Mouse (Mus musculus) layer of hippocampus, adult 9-10 months (tissue): ENCODE measurements around the gene Slc22a21.
"Not testable (repeated sequence)": the region's sequence is repeated elsewhere in the genome, so short reads cannot be mapped to it uniquely, and the experiment has no call there.

Source experiments
- DNase-seq: peaks from one replicate; pipeline ENCODE4 v3.0.0; 2022; ENCODE audit warnings: low spot score

Gene Slc22a21

DNA sequence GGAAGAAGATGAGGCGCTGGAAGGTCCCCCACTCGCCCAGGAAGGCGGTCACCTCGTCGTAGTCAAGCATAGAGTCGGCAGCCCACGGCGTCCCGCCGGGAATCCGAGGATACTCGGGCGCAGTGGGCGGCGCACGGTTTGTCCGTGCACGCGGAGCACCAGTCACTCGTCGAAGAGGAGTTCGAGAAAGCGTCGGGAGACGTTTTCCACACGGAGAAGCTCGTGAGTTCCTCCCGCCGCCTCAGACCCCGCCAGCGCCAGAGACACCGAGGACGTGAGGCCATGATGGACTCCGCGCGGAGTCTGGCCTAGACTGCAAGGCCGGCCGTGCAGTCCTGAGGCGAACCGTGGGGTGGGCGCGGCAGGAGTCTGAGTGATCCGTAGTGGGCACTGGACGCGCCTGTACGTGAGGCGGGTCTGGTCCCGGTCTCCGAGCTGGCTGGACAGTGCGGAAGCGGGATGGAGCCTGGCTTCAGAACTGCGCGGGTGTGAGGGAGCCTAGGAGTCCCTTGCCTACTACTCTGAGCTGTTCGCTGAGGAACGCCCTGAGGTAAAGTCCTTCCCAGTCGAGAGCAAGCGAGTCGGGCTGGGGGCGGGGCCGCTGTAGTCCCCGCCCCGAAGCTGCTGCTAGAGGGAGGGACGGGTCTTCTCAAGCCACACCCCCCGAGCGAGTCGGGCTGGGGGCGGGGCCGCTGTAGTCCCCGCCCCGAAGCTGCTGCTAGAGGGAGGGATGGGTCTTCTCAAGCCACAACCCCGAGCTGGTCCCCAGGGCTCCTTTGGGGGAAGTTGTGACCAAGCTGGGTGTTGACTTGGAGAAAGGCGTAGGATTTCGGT lies at the start of gene Slc22a21:
Gene Slc22a21 (minus strand): TSS at position 545 of the 834 bp plus-strand sequence.
- no peak for DNase-seq

DNA sequence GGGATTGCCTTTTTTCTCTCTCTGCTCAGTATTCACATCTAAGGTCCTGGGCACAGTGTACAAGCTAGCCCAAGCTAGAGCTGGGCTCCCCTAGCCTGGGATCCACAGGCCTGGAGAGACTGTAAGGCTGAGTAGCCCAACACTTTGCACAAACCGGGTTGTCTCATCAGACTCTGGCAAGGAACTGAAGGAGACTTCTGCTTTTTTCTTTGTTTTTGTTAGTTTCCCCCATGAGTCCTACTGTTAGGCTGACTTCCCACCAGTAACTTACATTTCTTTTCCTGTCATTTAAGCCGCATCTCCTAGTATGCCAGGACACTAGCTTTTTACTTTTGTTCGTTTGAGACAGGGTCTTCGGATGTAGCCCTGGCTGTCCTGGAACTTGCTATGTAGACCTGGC lies 48.9 kb upstream of the Slc22a21 start:
- DNase-seq, result no peak

DNA sequence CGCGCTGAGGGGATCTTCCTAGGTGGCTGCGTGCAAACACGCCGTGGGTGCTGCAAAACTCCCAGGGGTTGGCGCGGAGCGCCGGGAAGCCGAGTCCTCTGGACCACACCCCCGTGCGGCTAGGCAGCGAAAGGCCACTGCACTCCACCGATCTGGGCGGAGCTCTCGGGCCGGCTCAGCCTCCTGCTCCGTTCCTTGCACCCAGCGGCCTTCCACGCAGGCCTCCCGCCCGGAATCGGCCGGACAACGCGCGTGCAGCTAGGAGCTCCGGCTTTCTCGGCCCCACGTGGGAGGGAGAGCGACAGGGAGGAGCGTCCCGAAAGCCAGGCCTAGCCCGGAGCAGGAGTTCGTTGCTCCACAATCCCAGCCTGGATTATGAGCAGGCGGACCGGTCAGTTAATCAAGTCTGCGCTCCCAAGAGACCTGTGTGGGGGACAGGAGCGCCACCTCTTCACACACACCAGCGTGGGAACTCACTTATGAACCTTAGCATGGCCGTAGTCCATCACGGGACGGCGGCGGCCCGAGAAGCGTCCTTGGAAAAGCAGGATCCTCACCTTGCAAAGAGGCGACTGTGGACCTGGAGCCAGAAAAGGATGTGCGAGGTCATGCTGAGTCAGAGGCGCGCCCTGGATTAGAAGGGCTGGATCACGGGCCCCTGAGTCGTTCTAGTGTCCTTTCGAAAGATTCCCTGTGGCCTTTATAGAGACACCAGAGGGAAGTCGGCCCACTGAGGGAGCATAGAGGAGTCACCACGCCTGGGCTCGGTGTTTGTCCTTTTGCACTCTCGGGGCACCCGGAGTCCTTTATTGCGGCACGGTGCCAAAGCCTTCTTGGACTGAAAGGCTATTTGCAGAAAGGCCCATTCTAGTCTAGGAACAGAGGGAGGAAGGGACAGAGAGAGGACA lies 48.2 kb upstream of the Slc22a21 start, which contains the start of gene Slc22a4:
Gene Slc22a4 (minus strand): TSS at position 47 of the 908 bp plus-strand sequence.
- DNase-seq, result no peak

DNA sequence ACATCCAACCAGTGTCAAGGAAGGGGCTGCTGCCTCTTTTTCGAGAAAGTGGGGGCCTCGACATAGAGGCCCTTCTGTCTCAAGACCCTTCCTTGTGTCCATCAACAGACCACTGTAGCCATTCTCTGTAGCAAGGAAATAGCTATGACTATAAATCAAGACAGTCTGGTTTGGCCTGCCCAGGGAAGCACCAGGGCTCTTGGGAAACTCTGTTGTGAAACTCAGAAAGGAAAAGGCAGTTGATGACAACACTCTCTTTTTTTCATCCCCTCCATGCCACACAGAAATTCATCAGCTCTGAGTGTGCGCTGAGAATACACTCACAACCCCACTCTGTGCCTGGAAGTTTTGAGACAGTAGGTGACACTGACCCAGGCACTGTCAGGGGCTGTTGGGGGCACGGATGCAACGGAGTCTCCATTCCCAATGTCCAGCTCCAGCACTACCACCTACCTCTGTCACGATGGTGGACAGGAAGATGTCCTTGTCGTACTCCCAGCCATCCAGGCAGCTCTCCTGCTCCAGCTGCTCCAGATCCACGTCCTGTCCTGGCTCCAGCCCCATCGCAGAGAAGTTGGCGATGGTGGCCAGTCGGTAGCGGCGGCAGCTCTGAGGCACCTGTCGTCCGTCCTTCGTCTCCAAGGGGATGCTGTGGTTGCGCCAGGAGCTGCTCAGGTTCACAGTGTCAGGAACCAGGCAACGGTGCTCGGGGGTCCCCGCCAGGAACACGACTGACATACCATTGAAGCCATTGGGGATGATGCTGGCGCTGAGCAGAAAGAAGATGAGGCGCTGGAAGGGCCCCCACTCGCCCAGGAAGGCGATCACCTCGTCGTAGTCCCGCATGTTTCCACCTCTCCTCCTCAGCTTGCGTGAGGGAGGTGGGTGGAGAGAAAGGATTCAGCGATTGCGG lies 47.3 kb upstream of the Slc22a21 start:
- no peak for DNase-seq

DNA sequence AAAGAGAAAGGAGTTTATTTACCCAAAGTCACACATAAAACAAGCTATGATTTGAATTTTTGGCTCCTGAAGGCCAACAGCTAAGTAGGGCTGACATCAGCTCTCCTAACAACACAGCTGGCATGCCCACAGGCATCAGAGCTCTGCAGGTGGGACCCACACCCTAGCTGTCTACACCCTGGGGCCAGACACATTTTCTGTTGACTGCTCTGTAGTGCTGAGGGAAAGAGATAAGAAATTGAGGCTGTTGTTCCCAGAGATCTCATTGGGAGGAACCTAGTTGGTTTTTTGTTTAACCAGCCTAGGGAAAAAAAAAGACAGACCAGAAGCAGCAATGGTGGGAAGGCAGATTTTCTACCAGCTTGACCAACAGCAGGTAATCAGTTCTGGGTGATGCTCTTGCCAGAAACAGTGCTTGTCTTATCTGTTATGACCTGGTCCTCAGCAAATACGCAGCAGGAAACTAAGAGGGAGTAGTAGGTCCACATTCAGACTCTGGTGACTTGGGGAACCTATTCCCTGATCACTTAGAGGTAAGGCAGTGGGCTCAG lies 46.4 kb upstream of the Slc22a21 start:
- no peak for DNase-seq

DNA sequence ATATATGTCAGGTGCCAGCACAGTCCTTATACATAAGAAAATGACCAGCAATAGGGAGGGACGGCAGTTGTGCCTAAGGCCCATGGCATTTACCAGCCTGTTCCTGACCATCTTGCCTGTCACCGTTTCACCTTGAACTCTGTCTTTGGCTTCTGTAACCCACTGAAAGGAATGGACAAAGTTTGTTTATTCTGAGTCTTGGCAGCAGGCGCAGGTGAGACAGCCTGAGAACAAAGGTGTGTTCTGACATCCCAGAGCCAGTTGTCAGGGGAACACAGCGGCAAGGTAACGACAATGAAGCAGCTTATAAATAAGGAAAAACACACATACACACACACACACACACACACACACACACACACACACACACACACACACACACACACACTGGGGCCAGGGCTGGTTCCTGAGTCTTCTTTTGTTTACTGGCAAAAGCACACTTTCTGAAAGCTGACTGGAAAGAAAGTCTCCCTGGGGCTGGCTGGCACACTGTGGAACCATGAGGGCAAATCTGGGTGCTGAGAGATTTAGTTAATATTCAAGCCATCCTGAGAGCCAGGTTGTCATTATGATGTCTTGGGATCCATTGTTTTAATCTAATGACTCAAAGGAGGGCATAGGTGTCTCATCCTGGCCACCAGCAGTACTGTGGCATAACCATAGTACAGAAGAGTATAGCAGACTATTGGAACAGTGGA lies 41.4 kb upstream of the Slc22a21 start:
- no peak for DNase-seq

DNA sequence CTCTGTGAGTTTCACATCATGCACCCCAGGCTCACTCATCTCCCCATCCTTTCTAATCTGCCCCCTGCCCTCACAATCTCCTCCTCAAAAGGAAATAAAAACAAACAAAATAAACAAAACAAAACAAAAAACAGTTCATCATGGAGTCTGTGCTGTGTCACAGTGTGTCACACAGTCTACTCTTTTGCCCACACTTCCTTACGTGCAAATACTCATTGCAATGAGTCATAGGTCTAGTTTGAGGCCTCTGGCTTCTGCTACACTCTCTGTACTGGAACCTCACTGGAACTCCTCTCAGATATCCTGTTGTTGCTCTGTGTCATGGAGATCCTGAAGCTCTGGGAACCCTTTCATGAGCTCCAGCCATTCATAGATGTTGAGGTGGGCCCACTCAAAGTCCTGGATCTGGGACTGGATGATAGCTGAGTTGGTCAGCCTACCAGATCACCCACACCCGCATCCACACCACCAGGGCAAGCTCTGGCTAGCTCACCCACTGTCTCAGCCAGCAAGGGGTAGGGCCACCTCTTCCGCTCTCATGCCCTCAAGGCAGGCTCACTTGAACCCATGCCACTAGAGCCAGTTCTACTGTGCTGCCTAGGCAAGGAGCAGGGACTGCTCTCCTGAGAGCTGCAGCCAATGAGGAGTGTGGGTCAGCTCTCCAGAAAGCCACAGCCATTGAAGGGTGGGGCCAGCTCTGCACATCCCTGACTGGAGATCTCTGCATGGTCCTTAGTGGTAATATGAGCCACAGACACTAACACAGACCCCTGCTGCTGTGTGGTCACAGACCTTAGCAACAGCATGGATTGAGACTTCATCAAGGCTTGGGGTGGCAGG lies 39.0 kb upstream of the Slc22a21 start:
- DNase-seq, result no peak

DNA sequence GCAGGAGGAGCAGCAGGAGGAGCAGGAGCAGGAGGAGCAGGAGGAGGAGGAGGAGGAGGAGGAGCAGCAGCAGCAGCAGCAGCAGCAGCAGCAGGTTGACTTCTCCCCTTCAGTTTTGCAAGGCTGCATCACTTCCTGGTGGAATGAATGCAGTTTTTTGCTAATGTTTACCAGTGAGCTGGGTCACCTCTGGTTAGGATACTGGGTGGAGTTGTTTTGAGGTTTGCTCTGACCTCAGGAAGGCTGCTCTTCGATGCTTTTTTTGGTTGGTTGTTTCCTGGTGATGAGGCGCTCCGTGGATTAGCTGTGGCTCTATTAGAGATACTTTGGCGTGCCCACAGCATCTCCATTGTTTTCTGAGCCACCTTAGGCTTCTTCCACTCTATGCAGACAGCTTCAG lies 37.5 kb upstream of the Slc22a21 start:
- no peak for DNase-seq

DNA sequence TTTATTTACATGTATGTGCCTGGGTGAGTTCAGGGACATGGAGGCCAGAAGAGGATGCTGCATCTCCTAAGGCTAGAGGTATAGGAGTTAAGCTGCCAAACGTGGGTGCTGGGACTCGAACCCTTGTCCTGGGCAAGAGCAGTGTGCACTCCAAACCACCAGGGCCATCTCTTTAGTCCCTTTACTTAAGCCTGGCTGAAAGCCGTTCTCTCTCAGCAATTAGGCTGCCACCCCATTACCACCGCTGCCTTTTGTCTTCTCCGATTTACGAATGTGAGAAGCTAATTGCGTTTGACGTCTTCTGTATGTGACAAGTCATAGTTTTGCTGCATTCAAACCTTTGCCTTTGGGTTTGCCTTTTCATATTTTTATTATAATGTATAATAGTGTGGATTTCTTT lies 35.9 kb upstream of the Slc22a21 start:
- no peak for DNase-seq

DNA sequence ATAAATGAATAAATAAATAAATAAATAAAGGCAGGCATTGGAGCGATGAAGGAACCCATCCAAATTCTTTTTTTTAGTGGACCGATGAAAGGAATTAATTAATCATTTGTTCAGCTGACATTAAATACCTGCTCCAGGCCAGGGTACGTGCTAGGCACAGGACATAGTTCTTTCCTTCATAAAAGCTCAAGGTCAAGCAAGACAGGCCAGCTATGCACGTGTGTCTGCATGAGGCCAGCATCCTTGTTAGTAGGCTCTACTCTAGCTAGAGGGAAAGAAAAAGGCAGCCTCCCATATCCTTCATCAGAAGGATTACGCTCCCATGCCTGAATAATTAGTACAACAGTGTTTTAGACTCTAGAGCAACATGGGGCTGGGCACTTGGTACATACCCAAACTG lies 32.8 kb upstream of the Slc22a21 start:
- no peak for DNase-seq

DNA sequence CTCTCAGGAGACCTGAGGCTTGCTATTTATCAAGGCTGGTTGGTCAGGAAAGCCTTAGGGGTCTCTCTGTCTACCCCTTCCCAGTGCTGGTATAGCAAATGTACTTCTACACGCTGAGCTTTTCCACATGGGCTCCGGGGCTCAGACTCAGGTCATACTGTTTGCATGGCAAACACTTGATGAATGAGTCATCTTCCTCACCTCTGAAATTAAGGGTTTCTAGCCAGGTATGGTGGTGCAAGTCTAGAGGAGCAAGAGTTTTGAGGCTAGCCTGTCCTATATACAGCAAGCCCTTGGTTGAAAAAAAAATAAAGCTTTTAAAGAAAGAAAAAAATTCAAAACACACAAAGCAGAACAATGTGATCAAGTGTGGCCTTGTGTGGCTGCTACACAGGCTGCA lies 31.1 kb upstream of the Slc22a21 start:
- DNase-seq, result no peak

DNA sequence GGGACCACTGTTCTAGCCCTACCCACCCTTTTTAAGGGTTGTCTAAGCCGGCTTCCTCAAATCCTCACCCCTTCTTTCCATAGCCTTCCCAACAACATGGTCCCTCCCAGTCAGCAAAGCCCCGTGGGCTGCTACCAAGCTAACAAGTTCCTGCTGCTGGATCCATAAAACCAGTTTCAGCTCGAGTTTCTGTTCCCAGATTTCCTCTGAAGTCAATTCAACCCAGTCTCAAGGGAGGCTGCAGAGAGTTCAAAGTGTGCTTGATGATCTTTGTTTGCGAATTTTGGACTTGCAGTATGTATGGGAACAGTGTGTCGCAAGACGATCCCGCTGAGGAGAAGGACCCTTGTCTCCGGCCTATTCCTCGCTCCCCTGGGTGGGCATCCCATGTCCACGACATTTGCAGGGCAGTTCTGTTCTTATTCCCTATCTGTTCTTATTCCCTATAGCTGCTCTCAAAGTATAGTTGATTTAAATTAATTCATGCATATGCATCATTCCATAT lies 28.3 kb upstream of the Slc22a21 start:
- no peak for DNase-seq

DNA sequence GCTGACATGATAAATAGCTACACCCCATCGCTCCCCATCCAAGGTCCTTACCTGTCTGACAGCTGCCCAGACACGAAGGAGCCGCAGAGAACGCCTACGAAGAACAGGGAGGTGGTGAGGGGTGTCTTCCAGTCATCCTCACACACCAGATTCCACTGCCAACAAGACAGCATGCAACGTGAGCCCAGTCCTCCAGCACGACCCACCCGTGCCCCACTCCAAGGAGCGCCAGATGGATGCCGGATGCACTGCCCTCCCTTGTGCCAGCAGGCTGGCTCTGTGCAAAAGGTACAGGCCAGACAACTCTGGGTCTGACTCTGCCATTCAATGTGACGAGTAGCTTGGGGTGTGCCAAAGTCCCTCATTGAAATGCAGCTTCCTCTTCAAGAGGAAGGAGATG lies 27.6 kb upstream of the Slc22a21 start:
- no peak for DNase-seq

DNA sequence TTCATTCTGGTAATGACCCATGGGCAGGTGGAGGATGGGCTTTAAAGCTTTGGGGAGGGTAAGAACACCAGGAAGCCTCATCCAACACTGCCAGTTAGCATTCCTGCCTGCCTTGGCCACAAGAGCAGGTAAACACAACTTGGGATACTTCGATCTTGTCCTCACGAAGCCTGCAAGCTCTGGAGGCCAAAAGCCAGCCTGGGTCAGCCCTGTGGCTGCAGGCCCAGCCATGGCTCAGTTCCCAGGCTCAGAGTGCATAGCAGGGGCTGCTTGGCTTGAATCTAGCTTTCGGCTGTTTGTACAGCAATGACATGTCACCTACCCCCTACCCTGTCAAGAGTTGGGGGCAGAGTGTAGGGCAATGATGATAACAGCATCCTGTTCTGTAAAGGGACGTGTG lies 26.8 kb upstream of the Slc22a21 start:
- DNase-seq, result no peak

DNA sequence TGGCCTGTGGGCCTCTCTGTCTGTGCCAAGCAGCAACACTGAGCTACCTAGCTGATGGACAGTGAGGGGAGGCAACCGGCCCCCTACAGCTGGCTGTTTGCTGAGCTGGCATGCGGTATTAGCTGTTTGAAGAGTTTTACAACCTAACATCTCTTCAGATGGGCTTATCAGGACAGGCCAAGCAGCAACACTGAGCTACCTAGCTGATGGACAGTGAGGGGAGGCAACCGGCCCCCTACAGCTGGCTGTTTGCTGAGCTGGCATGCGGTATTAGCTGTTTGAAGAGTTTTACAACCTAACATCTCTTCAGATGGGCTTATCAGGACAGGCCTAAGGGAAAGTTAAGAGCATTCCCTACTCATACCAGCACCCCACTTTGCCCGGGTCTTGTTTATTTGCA lies 26.2 kb upstream of the Slc22a21 start:
- not testable (repeated sequence) for DNase-seq

DNA sequence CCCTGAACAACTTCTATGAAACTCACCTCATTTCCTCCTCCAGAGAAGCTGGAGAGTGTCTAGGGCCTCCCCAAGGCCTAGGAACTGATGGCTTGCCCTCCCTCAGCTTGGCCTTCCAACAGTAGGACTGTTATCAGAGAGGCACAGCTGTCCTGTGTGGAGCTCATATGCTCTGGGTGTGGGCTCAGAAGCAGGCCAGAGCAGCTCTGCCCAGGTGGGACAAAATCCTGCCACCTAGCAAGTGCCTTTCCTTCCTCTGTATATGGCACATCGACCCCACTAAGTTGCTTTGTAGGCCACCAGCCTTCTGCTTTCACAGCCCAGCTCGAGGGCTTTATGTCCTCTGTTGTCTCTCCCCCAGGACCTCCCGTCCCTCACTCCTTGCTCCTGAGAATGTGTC lies 24.6 kb upstream of the Slc22a21 start:
- no peak for DNase-seq

DNA sequence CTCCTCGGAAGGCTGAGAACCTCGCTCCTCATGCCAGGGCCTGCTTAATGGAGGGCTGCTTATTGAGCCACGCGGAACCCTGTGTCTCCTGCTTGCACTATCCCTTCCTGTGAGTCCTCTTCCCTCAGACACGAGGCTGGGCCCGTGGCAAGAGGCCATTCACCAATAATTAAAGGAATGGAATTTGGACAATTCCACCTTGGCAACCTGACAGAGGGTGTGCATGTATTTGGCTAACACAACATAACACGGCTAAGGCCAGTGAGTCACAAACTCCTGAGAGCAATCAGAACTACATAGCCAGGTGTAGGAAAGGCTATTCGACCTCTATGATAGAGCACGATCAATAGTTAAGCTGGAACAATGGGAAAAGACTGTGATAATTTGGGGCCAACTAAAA lies 24.1 kb upstream of the Slc22a21 start:
- DNase-seq, result no peak

DNA sequence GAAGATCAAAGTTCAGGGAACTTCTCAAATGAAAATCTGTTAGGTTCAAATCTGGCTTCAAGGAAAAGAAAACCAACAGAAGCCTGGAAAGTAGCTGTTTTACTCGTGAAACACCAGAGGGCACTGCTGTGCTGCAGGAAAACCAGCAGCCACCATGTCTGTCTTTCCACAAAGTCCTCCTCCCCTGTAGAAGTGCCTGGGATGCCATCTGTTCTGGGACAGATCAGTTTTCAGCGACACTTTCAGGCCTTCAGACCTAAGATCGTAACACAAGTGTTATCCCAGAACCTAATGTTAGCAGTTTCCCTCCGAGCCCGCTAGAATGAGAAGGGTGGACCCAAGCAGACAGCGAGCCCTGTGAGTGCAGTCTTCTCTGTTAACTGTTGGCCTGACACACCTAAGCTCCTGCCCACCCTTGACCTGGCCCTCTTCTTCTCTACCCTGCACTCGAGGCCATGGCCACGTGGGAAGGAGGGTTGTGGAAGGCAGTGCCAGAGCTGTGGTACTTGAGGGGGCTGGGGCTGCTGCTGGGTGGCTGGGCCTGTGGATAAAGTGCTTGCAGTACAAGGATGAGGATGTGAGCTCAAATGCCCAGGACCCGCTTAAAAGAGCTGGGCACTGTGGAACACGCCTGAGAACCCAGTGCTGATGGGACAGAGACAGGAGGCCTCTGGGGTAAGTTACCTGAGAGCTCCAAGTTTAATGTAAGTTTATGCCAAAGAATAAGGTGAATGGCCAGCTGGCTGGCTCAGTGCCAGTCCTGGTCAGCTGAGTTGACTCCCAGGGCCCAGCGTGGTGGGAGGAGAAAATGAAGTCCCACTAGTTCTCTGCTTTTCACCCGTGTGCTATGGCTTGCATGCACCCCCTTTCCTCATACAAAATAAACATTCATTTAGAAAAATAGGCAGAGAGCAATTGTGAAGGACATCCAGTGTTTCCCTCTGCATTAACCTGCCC lies 22.9 kb upstream of the Slc22a21 start:
- DNase-seq, result not testable (repeated sequence)
